Mouse (Mus musculus) v-Abl transformed pro-B cells (cell line): Measurements from ENCODE around the gene Eef1a1.

ENCODE experiments used
- in situ Hi-C, 2 experiments: fragments of 400-800 bp; cut with MboI; formaldehyde crosslinking; loops; one replicate each; pipeline ENCODE4 v1.15.1; 2025; ENCODE audit not compliant: unreplicated experiment in 2 of 2

The Eef1a1 gene

DNA sequence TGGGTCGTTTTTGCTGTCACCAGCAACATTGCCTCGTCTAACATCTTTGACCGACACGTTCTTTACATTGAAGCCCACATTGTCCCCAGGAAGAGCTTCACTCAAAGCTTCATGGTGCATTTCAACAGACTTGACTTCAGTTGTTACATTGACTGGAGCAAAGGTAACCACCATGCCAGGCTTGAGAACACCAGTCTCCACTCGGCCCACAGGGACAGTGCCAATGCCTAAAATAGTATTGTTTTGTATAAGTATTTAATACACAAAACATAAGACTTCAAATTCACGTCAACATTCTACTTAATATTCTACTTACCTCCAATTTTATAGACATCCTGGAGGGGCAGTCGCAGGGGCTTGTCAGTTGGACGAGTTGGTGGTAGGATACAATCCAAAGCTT lies 9.6 kb downstream of the Eef1a1 start:
- in situ Hi-C loops: loop anchor here in 1 of 2 experiments (10.0 kb wide), 1 partner anchor 165 kb away; no protein-coding TSS in a partner anchor

DNA sequence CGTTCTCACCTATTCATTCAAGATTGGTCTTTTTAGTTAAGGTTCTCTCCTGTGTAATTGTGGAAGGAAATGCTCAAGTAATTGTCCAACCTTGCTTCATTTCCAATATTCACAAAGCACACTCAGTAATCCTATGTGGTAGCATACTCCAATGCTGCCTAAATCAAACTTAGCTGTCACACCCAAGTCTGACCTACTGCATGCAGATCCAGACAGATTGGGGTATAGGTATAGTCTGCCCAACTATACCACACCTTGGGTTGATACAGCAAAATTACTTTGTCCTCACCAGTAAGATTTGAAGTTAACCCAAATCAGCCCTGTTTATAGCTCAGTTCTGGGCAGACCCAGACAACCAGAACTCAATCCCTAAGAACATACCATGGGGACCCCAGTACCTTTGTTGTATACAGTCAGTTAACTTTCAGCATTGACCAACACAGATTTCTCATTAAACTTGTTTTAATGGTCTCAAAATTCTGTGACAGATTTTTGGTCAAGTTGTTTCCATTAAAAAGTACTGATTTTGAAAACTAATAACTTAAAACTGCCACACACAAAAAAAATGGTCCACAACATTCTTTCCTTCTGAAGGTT lies 10.8 kb downstream of the Eef1a1 start:
- in situ Hi-C loops: loop anchor here in 1 of 2 experiments (10.0 kb wide), 1 partner anchor 167 kb away; no protein-coding TSS in a partner anchor

DNA sequence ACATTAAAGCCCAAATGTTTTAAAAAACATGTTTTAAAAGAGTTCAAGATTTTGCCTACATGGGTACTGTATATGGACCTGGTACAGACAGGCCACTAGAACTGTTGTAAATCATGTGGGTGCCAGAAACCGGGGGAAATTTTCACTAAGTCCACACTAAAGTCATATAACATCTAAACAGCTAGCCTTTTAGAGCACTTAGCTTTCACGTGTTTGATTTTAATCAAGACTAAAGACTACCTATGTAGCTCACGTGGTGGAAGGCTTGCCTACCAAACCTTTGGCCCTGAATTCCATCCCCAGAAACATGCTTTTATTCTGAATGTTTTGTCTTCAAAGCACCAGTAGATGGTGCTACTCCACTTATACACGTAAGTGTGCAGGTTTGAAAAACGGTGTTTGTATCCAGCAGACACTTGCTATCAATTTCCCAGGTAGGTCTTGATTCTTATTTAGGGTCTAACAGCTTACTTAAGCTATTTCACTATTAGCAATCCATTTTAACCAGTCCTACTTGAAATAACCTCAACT lies 11.9 kb downstream of the Eef1a1 start:
- in situ Hi-C loops: loop anchor here in 1 of 2 experiments (10.0 kb wide), 1 partner anchor 168 kb away; no protein-coding TSS in a partner anchor

DNA sequence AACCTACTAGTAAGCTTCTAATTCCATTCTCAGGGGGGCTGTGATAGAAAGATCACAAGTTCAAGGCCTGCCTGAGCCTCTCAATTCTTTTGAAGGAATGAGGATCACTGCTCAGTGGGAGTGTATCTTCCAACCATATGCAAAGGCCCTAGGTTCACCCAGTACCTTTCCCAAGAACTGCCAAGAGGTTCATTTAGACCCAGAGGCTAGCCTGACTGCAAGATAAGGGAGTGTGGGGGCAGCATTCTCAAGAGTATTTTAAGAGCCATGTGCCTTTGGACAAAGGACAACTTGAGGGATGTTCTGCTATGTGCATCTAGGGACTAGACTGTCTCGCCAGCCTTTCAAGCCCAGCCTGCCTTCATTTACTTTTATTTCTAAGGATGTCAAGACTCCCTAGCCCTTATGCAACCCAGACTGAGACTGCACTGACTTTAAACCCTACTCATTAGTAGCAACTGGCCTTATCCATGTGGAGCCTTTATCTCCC lies 12.4 kb downstream of the Eef1a1 start:
- in situ Hi-C loops: loop anchor here in 1 of 2 experiments (10.0 kb wide), 1 partner anchor 168 kb away; no protein-coding TSS in a partner anchor

DNA sequence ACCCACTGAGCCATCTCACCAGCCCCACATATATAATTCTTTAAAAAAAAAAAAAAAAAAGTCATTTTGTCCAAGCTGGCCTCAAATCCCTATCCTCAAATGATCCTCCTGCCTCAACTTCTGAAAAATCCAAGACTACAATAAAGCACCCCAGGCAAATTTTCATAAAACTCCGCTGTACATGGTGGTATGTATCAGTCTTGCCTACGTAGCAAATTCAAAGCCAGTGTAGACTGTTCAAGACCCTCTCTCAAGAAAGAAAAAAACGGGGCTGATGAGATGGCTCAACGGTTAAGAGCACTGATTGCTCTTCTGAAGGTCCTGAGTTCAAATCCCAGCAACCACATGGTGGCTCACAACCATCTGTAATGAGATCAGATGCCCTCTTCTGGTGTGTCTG lies 13.1 kb downstream of the Eef1a1 start:
- in situ Hi-C loops: loop anchor here in 1 of 2 experiments (10.0 kb wide), 1 partner anchor 169 kb away; no protein-coding TSS in a partner anchor

DNA sequence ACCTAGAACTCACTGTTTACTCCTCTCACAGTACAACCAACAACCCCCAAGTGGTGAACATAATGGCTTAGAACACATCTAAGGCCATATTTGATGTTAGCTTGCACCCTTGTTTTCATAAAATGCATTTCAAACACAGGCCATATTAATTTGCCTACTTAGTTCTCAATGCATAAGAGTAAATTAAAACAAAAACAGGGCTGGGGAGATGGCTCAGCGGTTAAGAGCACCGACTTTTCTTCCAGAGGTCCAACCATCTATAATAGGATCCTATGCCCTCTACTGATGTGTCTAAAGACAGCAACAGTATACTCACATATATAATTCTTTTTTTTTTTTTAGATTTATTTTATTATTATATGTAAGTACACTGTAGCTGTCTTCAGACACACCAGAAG lies 13.6 kb downstream of the Eef1a1 start:
- in situ Hi-C loops: loop anchor here in 1 of 2 experiments (10.0 kb wide), 1 partner anchor 169 kb away; no protein-coding TSS in a partner anchor

DNA sequence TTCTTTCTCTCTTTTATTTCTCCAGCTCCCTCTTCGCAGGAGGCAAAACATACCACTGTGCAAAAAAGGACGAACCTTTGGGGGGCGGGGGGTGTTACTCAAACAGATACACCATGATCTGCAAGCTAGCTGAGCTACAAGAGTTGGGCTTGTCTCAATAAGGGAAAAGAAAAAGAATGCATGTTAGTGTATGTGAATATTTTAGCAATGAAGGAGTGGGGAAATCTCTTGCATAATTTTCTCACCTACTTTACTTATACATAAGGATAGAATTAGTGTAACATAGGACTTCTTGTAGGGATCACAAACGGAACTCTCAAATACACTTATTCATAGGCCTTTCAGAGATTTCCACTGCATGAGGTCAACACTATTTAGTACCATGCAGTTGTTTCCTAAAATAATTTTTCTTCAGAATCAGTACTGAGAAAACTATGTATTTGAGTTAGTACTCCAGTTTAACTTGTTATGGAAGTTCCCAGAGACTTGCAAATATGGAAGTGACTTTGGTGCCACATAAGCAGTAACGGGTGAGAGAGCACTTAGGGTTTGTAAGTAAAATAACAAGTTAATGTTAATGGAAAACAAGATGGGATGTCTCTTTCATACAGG lies 14.1 kb downstream of the Eef1a1 start:
- in situ Hi-C loops: loop anchor here (10.0 to 25.0 kb wide), 3 partner anchors 170 to 1262 kb away; no protein-coding TSS in a partner anchor

DNA sequence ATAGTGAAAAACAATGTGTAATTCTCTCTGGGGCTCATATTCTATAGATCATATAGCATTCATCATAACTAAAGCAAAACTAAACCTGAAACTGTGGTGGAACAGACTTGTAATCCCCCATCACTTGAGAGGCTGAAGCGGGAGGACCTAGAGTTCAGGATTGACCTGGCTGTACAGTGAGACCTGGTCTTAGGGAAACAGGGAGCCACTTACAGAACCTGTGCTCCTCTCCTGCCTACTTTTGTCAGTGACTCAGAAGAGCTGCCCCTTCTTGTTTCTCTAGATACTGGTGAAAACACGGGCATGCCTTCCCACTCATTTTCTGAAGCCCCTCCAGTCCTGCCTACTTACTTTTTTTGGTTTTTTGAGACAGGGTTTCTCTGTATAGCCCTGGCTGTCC lies 14.7 kb downstream of the Eef1a1 start:
- in situ Hi-C loops: loop anchor here (10.0 to 25.0 kb wide), 3 partner anchors 171 to 1263 kb away; no protein-coding TSS in a partner anchor

DNA sequence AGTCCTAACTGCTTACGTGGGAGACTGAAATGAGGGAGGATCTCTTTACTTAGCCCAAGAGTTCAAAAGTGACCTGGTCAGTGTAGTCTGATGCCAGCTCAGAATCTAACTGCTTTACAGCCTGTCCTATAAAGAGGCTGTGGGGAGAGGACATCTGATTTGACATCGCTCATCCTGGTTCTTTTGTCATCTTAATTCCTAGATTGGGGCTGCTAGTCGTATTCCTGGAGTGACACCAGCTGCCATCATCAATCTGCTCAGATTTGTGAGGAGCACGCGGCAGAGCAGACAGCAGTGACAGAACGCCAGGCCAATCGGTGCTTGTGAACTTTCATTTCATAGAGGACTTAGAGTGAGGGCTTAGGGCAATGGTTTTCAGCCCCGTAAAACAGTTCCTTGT lies 15.4 kb downstream of the Eef1a1 start:
- in situ Hi-C loops: loop anchor here (10.0 to 25.0 kb wide), 3 partner anchors 171 to 1264 kb away; no protein-coding TSS in a partner anchor

DNA sequence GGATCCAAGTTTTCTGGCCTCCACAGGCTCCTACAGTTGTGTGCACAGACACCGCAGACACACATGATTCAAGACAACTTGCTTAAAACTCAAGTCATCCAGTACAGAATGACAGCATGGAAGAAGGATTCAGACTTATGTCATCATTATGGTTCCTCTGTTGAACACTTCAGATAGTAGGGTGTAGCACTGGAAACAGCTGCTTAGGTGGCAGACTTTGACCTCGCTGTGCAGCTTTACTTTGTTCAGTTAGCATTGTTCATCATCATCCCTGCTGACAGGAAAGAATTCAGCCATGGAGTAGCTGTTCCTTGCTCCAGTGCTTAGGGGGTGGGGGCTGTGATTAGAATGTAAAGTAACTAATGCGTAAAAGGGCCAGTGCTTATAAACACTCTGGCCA lies 23.2 kb downstream of the Eef1a1 start:
- in situ Hi-C loops: loop anchor here (25.0 kb wide), 2 partner anchors 528 to 1272 kb away; no protein-coding TSS in a partner anchor

DNA sequence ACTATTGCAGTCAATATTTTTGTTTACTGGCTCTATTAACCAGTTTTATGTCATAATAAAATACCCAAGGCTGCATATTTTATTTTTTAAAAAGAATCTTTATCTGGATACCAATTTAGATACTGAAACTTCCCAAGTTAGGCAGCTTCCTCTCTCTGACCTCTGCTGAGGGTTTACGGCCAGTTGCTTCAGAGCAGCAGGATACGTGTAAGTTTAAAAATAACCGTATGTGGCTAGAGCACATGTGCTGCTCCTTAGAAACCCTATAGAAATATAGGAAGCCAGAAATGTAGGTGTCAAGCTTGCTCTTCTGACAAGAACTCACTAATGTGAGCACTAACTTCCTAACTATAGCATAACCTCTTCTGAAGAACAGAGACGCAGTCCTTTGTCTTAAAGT lies 25.6 kb downstream of the Eef1a1 start:
- in situ Hi-C loops: loop anchor here (25.0 kb wide), 2 partner anchors 526 to 1274 kb away; no protein-coding TSS in a partner anchor

DNA sequence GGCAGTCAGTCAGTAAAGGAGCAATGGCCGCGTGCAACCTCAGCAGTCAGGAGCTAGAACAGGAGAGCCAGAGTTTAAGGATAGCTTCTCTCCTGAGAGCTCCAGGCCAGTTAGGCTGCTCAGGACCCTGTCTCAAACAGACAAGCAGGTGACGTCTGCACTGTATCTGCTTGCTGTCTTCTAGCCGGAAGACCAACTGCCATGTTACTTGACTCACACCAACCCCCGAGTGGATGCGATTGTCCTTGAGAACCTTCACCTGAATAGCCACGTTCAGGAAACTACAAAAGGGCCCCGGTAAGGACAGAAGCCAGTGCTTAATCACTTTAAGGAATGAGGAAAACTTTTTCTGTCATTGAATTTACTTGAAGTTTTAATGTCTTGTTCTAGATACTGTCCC lies 31.9 kb downstream of the Eef1a1 start:
- in situ Hi-C loops: loop anchor here (25.0 kb wide), 2 partner anchors 520 to 1280 kb away; no protein-coding TSS in a partner anchor

DNA sequence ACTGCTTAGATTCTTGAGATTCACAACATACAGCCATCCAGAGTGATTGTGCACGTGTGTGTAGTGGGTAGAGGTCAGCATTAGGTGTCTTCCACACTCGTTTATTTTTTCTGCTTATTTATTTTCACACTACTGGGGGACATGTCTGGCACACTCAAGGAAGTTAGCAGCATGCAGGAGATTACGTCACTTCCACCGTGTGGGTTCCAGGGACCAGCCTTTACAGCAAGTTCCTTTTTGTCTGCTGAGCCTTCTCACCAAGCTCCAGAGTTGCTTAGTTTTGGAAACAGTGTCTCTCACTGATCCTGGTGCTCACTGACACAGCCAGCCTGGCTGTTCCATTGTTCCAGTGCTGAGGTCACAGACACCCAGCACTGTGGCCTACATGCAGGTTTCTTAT lies 37.6 kb downstream of the Eef1a1 start:
- in situ Hi-C loops: loop anchor here (25.0 kb wide), 2 partner anchors 514 to 1286 kb away; no protein-coding TSS in a partner anchor

DNA sequence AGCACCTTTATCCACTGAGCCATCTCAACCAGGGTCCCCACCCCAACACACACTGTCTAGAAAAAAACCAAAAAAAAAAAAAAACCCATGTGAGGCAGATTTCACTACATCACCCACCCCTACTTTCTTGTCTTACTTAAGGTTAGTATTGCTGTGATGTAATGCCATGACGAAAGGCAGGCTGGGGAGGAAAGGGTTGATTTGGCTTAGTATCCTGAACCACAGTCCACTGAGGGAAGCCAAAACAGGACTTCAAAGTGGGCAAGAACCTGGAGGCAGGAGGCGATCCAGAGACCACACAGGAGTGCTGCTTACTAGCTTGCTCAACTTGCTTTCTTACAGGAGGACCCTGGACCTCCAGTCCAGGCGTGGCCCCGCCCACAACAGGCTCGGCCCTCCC lies 38.5 kb downstream of the Eef1a1 start:
- in situ Hi-C loops: loop anchor here (25.0 kb wide), 2 partner anchors 513 to 1287 kb away; no protein-coding TSS in a partner anchor

DNA sequence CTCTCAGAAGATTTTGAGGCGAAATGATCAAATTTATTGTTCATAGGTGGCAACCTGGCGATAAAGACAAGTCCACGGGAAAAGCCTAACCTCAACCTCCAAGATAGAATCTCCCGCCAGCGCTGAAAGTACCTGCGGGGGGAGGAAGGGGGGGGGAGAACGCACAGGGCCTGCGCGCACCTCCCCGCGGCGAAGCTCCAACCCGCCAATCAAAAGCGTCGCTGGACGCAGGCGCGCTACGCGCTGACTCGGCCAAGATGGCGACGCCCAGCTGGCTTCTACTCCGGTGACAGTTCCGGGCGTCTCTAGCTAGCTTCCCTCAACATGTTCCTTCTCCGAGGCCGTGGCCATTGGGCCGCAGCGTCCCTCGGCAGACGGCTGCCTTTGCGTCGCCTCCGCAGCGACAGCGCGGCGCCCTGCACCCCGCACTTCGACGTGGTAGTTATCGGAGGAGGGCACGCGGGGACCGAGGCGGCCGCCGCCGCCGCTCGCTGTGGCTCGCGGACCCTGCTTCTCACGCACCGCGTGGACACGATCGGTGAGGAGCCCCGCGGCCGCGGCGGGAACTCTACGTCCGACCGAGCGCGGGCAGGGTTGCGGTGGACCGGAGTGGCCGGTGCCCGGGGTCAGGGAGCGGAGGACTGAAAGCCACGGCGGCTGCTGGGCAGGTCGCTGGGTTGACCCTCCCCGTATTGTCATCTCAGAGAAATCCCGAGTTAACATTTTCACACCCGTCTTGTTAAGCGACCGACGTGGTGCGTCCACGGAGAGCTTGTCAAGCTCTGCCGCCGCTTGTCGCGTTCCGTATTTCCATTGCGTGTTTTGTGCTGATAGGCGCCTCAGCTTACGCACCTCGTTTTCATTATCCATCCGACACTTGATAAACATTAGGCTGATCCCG lies 40.7 kb downstream of the Eef1a1 start, which contains the start of the genes Mto1 and Gm17324:
Mto1 (plus strand) TSS at position 236 of the 901 bp plus-strand sequence.
Gm17324 (minus strand) TSS at position 814 of the 901 bp plus-strand sequence.
- in situ Hi-C loops: no loop called here

DNA sequence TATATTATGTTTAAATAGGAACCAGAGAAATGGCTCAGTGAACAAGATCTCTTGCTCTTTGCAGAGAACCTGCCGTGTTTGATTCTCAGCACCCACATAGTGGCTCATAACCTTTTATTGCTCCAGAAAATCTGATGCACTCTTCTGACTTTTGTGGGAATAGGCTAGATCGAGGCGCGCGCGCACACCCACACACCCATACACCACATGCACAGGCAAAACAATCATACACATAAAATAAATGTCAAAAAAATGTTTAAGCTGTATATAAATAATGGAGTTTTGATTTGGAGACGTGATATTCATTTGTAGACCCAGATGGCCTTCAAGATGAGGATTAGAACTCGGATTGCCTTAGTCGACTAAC lies 41.4 kb downstream of the Eef1a1 start:
- in situ Hi-C loops: no loop called here

DNA sequence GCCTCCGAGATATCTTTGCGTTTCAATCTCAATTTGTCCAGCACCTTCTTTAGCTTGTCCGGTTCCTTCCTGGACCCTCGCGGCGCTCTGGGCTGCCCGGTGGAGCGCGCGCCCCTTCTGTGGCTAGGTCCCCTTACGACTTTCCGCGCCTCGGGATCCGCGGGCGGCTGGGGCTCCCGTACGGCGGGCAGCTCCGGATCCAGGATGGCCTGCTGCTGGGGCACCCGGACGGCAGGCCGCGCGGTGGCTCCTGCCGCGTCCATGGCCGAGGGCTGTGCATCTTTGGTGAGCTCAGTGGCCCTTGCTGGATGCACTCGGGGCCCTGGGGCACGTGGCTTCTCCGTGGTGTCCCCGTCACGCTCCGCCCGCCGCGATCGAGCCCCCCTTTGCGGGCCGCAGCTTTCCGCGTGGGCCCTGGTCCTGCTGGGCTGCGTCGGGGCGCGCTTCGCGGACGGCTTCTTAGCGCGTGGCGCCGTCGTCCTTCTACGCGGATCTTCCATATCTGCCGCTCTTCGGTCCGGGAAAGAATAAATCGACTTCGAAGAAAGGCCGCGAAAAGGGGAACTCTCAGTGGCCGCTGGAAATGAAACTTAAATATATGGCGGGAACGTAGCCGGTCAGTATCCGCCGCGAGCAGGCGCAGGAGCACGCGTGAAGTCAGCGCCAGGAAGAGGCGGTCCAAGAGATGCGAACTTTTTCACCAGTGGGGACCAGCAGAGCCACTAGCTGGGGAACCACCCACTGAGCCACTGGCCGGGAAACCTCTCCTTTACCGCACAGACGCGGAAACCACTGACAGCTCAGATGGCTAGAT lies 46.2 kb downstream of the Eef1a1 start, which contains the start of gene Cgas:
Cgas (minus strand) TSS at position 659 of the 814 bp plus-strand sequence.
- in situ Hi-C loops: no loop called here

DNA sequence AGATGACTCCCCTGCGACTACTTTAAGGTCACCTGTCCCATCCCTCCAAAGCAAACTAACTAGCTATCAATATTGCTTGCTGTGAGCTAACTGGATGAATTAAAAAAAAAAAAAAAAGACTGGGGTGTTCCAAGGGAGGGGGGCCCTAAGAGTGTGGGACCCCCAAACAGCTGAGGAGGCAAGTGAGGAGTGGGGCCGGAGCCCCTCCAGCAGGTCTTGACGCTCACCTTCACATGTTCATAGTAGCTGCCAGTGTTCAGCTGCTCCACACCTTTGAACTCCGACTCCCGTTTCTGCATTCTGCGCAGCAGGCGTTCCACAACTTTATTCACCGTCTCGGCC lies 46.7 kb downstream of the Eef1a1 start:
- in situ Hi-C loops: no loop called here

DNA sequence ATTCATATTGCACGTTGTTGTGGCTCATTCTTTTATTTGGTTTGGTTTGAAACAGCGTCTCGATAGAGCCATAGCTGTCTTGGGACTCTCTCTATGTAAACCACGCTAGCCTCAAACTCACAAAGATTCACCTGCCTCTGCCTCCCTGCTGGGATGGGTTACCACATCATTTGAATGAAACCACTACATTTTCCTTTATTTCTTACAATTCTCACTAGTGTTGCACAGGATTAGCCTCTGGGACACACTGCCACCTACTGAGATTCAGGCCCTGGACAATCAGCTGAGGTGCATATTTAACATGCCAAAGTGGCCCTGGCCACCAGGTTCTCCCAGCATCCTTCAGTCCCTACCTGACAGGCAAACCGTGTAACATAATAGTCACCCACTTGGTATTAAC lies 49.5 kb downstream of the Eef1a1 start:
- in situ Hi-C loops: no loop called here
